Comparison of ENCODE assay signal across 8 mouse cellular contexts in the genomic region with DNA sequence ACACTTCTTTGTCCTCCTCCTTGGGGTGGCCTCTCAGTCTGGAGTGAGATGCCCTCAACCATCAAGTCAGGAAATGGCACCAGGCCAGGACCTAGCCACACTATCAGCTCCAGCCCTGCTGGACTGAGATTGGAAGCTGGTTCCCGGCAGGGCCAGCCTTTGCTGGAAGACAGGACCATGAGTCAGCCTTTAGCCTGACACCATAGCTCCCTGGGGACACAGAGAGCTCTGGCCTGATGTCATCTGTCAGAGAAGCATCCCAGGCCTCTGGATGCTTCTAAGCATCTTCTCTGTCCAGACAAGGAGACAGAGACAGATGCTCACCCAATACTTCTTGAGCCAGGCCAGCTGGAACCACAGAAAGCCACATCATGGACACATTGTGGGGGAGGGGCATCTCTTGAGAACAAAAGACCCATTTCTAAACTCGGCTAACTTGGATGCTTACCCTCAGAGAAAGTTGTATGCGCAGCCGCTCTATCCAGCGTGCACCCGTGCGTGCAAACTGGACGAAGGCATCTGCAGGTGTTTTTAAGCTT. TPM values are rescaled to one million over a fixed set of nuclear protein-coding genes. Genes with fewer than 3 reads are reported as not detected.
DNase-seq lines count a peak whose midpoint lies in the region; ATAC-seq and TF ChIP-seq lines count a peak whose summit lies in the region.

No protein-coding gene starts in this region.

- H3K4me1 ChIP-seq in kidney, embryonic 16.5 days (ENCODE audit: insufficient read depth, low read length), result peaks cover 18% of the 10 kb centered on the region

- ATAC-seq in kidney, embryonic 16.5 days (ENCODE audit: low FRiP score, low TSS enrichment), result 0 out of 2 replicates have a peak, but pooled peaks have one; percentile 9
- ATAC-seq in megakaryocyte progenitor cell, adult 5-6 weeks (replicated peaks; ENCODE audit: poor library complexity), result peak; percentile 8; the same call in 1 of the 2 replicates

- WGBS in kidney, embryonic 16.5 days, result 54% methylated on average over 8 of the region's 8 CpGs

- H3K27ac ChIP-seq in kidney, embryonic 16.5 days (ENCODE audit: low read length), result no peak overlapping the region

- no peak overlapping the region for H3ac ChIP-seq in C2C12 (ENCODE audit: control insufficient read depth, insufficient read length, low read depth)

- peaks cover 3% of the 10 kb centered on the region for H3K79me3 ChIP-seq in C2C12 (ENCODE audit: low read depth)

- H3K27me3 ChIP-seq in kidney, embryonic 16.5 days (ENCODE audit: insufficient read depth, low read length), result peaks cover 56% of the 10 kb centered on the region
- H3K27me3 ChIP-seq in C2C12 (ENCODE audit: control insufficient read depth, insufficient read depth, insufficient read length), result no peaks in the 10 kb centered on the region

- no peak overlapping the region for H3K4me2 ChIP-seq in kidney, embryonic 16.5 days (replicated peaks; ENCODE audit: low read depth, low read length)

- H3K79me2 ChIP-seq in C2C12 (ENCODE audit: control insufficient read depth, insufficient read depth), result peaks cover 26% of the 10 kb centered on the region

- H3K4me3 ChIP-seq in kidney, embryonic 16.5 days (ENCODE audit: low read length), result no peak overlapping the region
- no peak overlapping the region for H3K4me3 ChIP-seq in C2C12 (ENCODE audit: insufficient read depth, poor library complexity, severe bottlenecking)

- no peak for DNase-seq in kidney, adult 18-20 months
- peak; percentile 69 for DNase-seq in cerebellum, adult 9-10 months
- peak; percentile 97 for DNase-seq in heart, adult 11 months
- DNase-seq in yolk sac, embryonic 10.5 days (ENCODE audit: low spot score), result no peak
- no peak for DNase-seq in right cerebral cortex, adult 18-20 months

- no peaks in the 10 kb centered on the region for H3K36me3 ChIP-seq in kidney, embryonic 16.5 days (ENCODE audit: insufficient read depth, low read length)
- H3K36me3 ChIP-seq in C2C12 (ENCODE audit: control insufficient read depth, insufficient read depth), result no peaks in the 10 kb centered on the region

- H3K9me3 ChIP-seq in kidney, embryonic 16.5 days (ENCODE audit: low read length), result no peaks in the 10 kb centered on the region

- H3K9ac ChIP-seq in kidney, embryonic 16.5 days (replicated peaks; ENCODE audit: low read length), result no peak overlapping the region

- TF ChIP-seq CTCF in C2C12 (IDR thresholded peaks at IDR 0.05; ENCODE audit: control insufficient read depth, insufficient read depth, insufficient read length), result no peak

TF ChIP-seq in C2C12, 6 proteins besides CTCF, POLR2A, EP300 and RAD21:
- peak; percentile 51 for TF ChIP-seq FOSL1 (IDR thresholded peaks at IDR 0.05; ENCODE audit: insufficient read depth, low read length, poor library complexity, severe bottlenecking)
- TF ChIP-seq MYOD1 (IDR thresholded peaks at IDR 0.05; ENCODE audit: control insufficient read depth, insufficient read length, low read depth), result peak; percentile 53
- TF ChIP-seq USF1 (IDR thresholded peaks at IDR 0.05; ENCODE audit: low read depth), result no peak
TF ChIP-seq in C2C12: peak in this region for 2.

RNA-seq across cellular contexts. Expression of a gene that starts 1.1 kb away (rescaled TPM):
- 4.8 and 11.2 TPM in 2 replicates for polyA plus RNA-seq in kidney, embryonic 16.5 days (2015; fragmentation: Nextera tagmentation; extraction: Ambion mirVana)
- 140 TPM for polyA plus RNA-seq in C2C12 (2012; fragmentation: generic; extraction: Trizol)
- 0.15 TPM in 1 of 2 replicates, not detected in the other for total RNA-seq in megakaryocyte progenitor cell, adult 5-6 weeks (2015)
- total RNA-seq in megakaryocyte progenitor cell, adult 5-6 weeks (2017), result 0.17 TPM in 1 of 2 replicates, not detected in the other

RNA-seq across cellular contexts. Expression of a gene that starts 3.2 kb away (rescaled TPM):
- polyA plus RNA-seq in kidney, embryonic 16.5 days (2015; fragmentation: Nextera tagmentation; extraction: Ambion mirVana), result not detected in 2 replicates
- polyA plus RNA-seq in C2C12 (2012; fragmentation: generic; extraction: Trizol), result 0.01 TPM
- total RNA-seq in megakaryocyte progenitor cell, adult 5-6 weeks (2015), result not detected in 2 replicates
- total RNA-seq in megakaryocyte progenitor cell, adult 5-6 weeks (2017), result 0.12 and 0.14 TPM in 2 replicates

RNA-seq across cellular contexts. Expression of a gene that starts 13.2 kb away (rescaled TPM):
- 43.7 and 44.4 TPM in 2 replicates for polyA plus RNA-seq in kidney, embryonic 16.5 days (2015; fragmentation: Nextera tagmentation; extraction: Ambion mirVana)
- 23.9 TPM for polyA plus RNA-seq in C2C12 (2012; fragmentation: generic; extraction: Trizol)
- total RNA-seq in megakaryocyte progenitor cell, adult 5-6 weeks (2015), result 30.0 and 33.6 TPM in 2 replicates
- total RNA-seq in megakaryocyte progenitor cell, adult 5-6 weeks (2017), result 47.5 and 63.1 TPM in 2 replicates

RNA-seq across cellular contexts. Expression of a gene that starts 36.6 kb away (rescaled TPM):
- 168 and 175 TPM in 2 replicates for polyA plus RNA-seq in kidney, embryonic 16.5 days (2015; fragmentation: Nextera tagmentation; extraction: Ambion mirVana)
- 128 TPM for polyA plus RNA-seq in C2C12 (2012; fragmentation: generic; extraction: Trizol)
- total RNA-seq in megakaryocyte progenitor cell, adult 5-6 weeks (2015), result 73.1 and 90.2 TPM in 2 replicates
- total RNA-seq in megakaryocyte progenitor cell, adult 5-6 weeks (2017), result 89.8 and 94.1 TPM in 2 replicates

Comparison
In these comparisons a context has a peak if more than half of its experiments do, and no peak if none do; other contexts are left out.
1. DNase-seq: peak in cerebellum, adult 9-10 months (single experiment) and heart, adult 11 months (single experiment); none in kidney, adult 18-20 months (single experiment), yolk sac, embryonic 10.5 days (single experiment) and right cerebral cortex, adult 18-20 months (single experiment).
2. RNA of a gene that starts 1.1 kb away (polyA plus RNA-seq): 140 TPM in C2C12 (single experiment); 4.8 to 11.2 TPM in kidney, embryonic 16.5 days; every median in the first group is over 10 times any median in the second.